Mouse (Mus musculus): ENCODE data around the gene Fig4.

DNA sequence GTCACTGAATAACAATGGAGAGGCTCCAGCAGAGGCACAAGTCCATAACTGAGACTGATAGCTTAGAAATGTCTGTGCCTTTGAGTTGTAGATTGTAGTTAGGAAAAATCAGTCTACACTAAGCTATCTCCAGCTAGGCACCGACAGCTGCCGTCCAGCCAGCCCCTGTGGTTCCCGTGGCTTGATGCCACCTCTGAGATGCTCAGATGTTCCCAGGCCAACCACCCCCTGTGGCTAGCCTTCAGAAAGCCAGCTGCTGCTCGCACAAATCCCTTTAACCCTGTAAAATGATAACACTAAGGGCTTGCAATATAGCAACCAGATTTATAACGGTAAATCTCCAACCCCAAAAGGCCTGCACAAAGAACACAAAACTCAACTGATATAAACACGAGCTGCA lies 22.9 kb downstream of the Fig4 start:
- TF ChIP-seq EP300 (IDR thresholded peaks at IDR 0.05) (no peak), CTCF (IDR thresholded peaks at IDR 0.05) (no peak)
